Mouse (Mus musculus) embryonic facial prominence, embryonic 12.5 days (tissue): Measurements from ENCODE around the gene 1700029I15Rik. TPM values are rescaled to one million over a fixed set of nuclear protein-coding genes. Genes with fewer than 3 reads are reported as not detected.
"Not testable (repeated sequence)": the region's sequence is repeated elsewhere in the genome, so short reads cannot be mapped to it uniquely, and the experiment has no call there.

Source experiments
- ATAC-seq: fragments of 200-750 bp; cut with Nextera tagmentation; 2 replicates; pipeline ENCODE4 v1.8.0; 2017; ENCODE audit not compliant: insufficient number of reproducible peaks, insufficient read depth, low FRiP score, low TSS enrichment
- H3K27ac ChIP-seq: fragments of 300-500 bp; sonication (generic); 2 replicates; pipeline ENCODE4 v1.5.1; 2016; ENCODE audit warnings: mild to moderate bottlenecking
- H3K27me3 ChIP-seq: fragments of 300-500 bp; sonication (generic); 2 replicates; pipeline ENCODE4 v1.6.1; 2016; ENCODE audit warnings: mild to moderate bottlenecking, moderate library complexity
- H3K36me3 ChIP-seq: fragments of 300-500 bp; sonication (generic); 2 replicates; pipeline ENCODE4 v1.6.1; 2016; ENCODE audit warnings: mild to moderate bottlenecking
- H3K4me1 ChIP-seq: fragments of 300-500 bp; sonication (generic); 2 replicates; pipeline ENCODE4 v1.6.1; 2016
- H3K4me2 ChIP-seq: fragments of 300-500 bp; sonication (generic); replicated peaks from 2 replicates; pipeline ENCODE4 v1.6.1; 2016; ENCODE audit warnings: mild to moderate bottlenecking, moderate library complexity
- H3K4me3 ChIP-seq: fragments of 300-500 bp; sonication (generic); 2 replicates; pipeline ENCODE4 v1.5.1; 2016; ENCODE audit warnings: mild to moderate bottlenecking
- H3K9ac ChIP-seq: fragments of 300-500 bp; sonication (generic); 2 replicates; pipeline ENCODE4 v1.6.1; 2016; ENCODE audit warnings: mild to moderate bottlenecking, moderate library complexity
- H3K9me3 ChIP-seq: fragments of 300-500 bp; sonication (generic); 2 replicates; pipeline ENCODE4 v1.6.1; 2016; ENCODE audit warnings: mild to moderate bottlenecking, moderate library complexity
- WGBS: fragments of 180-500 bp; shearing (Covaris S2); methylation state at CpG from one replicate; pipeline ENCODE4 v1.1.7; 2016; 5-methylcytosine and 5-hydroxymethylcytosine counted together
- polyA plus RNA-seq: library from polyadenylated mRNA; unstranded; fragments of >200 nt; fragmentation: Nextera tagmentation; extraction: Ambion mirVana; gene quantifications from 2 replicates; pipeline ENCODE4 v1.2.1, GENCODE M21; 2016

1700029I15Rik gene
- polyA plus RNA-seq, 1 experiment from 2014 or later: 4.7 TPM

DNA sequence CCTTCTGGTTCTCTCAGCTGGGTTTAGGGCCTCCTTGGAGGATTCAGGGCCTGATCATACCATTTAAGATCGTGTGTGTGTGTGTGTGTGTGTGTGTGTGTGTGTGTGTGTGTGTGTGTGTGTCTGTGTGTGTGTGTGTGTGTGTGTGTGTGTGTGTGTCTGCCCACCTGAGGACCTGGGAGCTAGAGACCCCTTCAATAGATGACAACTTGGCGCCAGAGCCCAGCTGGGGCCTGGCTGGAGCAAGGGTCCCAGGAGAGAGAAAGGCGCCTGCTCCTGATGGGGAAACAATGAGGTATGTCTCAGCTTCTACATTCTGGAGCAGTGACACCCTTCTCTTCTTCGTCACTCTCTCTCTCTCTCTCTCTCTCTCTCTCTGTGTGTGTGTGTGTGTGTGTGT lies 17.5 kb downstream of the 1700029I15Rik start:
- not testable (repeated sequence) for H3K4me1 ChIP-seq, ATAC-seq, H3K27me3 ChIP-seq, H3K9me3 ChIP-seq, H3K27ac ChIP-seq, H3K4me3 ChIP-seq, H3K9ac ChIP-seq
- H3K36me3 ChIP-seq: peaks cover 17% of the 10 kb centered on the region; the same call in 1 of the 2 replicates
- 71% methylated on average over 4 of the region's 4 CpGs for WGBS
- H3K4me2 ChIP-seq: 0 out of 2 replicates have a peak overlapping the region, but pooled peaks have one; percentile 3

DNA sequence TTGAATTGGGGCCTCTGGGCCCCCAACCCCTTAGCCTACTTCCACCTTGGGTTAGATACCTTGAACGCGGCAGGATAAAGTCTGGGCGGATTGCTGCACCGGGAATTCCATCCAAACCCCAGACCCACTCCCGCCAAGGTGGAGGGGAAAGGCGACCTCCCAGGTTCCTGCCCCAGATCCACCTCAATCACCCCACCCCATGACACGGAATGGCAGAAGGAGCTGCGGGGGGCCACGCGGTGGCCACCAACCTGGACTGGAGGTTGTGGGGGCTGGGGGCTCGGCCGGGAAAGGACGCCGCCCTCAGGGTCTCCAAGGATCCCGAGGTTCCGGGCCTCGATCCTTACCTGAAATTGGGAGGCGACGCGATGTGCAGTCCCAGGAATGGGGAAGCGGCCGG lies 18.3 kb downstream of the 1700029I15Rik start:
- peak overlapping the region; percentile 61 for H3K4me3 ChIP-seq
- peaks cover 9% of the 10 kb centered on the region; the same call in 1 of the 2 replicates for H3K27me3 ChIP-seq
- H3K36me3 ChIP-seq: peaks cover 25% of the 10 kb centered on the region
- no peaks in the 10 kb centered on the region for H3K9me3 ChIP-seq
- H3K27ac ChIP-seq: no peak overlapping the region
- H3K4me1 ChIP-seq: peaks cover 6% of the 10 kb centered on the region; the same call in 1 of the 2 replicates
- 1% methylated on average over 22 of the region's 22 CpGs for WGBS
- ATAC-seq: no peak
- H3K4me2 ChIP-seq: peak overlapping the region; percentile 90
- peak overlapping the region; percentile 69 for H3K9ac ChIP-seq

DNA sequence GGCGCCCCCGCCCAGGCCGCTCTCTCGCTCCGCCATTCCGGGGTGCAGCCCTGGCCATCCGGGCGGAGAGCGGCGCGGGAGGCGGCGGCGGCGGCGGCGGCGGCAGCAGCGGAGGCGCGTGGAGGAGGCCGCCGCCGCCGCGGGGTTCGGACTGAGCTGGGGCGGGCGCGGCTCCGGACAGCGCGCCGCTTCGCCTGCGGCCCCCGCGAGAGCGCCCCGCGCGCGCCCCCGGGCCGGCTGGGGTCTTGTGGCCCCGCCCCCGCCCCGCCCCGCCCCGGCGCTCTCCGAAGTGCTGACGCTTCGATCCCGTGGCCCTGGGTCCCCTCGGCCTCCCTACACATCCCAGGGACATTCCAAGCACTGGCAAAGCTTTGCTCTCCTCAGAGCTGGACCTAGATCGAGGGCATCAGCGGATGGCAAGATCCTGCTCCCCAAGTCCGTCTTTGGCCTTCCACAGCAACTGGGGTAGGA lies 18.8 kb downstream of the 1700029I15Rik start, which contains the start of gene Mapk8ip1:
Mapk8ip1 (minus strand) TSS at position 173 of the 471 bp plus-strand sequence.
- peaks cover 6% of the 10 kb centered on the region; the same call in 1 of the 2 replicates for H3K4me1 ChIP-seq
- H3K27me3 ChIP-seq: peaks cover 9% of the 10 kb centered on the region; the same call in 1 of the 2 replicates
- peak; percentile 19; the same call in 1 of the 2 replicates for ATAC-seq
- peak within 1 kb of the TSS; percentile 90 for H3K4me2 ChIP-seq
- WGBS: under 1% methylated on average over 53 of the region's 59 CpGs
- H3K9me3 ChIP-seq: no peaks in the 10 kb centered on the region
- peak within 1 kb of the TSS; percentile 69 for H3K9ac ChIP-seq
- H3K4me3 ChIP-seq: peak within 1 kb of the TSS; percentile 61
- peaks cover 29% of the 10 kb centered on the region for H3K36me3 ChIP-seq
- H3K27ac ChIP-seq: no peak within 1 kb of the TSS

DNA sequence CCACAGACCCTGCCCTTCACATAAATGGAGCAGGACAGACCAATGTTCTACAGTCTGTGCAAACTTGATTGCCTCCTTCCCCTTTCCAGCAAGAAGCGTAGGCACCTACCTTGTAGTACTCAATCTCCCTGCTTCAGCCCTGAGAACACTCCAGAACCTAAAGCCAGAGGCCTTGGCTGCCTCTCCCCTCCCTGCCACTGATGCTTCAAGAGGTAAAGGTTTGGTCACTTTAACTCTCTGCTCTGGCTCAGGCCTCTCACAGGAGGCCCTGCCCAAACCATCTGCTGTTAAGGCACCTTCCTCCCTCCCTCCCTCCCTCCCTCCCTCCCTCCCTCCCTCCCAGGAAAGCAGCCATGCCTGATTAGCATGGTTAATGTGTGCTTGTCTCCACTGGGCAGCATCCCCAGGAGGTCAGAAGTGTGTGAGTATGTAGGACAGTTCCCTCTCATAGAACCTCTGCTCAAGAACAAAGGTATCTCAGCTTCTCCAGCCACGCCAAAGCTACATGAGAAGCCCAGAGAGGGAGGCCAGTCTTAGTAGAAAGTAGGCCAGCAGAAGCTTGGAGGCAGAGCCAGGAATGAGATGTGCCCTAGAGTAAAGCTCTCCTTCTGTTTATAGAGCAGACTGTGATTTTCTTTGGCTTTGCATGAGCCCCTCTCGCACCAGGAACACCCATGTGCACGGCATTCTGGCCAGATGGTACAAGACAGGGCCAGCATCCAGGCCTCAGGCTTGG lies 20.4 kb downstream of the 1700029I15Rik start:
- Histone ChIP-seq H3K4me3 (no peak overlapping the region), H3K27me3 (peaks cover 9% of the 10 kb centered on the region; the same call in 1 of the 2 replicates), H3K4me2 (no peak overlapping the region), H3K27ac (no peak overlapping the region), H3K36me3 (peaks cover 41% of the 10 kb centered on the region), H3K9ac (no peak overlapping the region), H3K9me3 (no peaks in the 10 kb centered on the region), H3K4me1 (peaks cover 6% of the 10 kb centered on the region; the same call in 1 of the 2 replicates)
- WGBS: 78% methylated on average over 4 of the region's 4 CpGs
- no peak for ATAC-seq

DNA sequence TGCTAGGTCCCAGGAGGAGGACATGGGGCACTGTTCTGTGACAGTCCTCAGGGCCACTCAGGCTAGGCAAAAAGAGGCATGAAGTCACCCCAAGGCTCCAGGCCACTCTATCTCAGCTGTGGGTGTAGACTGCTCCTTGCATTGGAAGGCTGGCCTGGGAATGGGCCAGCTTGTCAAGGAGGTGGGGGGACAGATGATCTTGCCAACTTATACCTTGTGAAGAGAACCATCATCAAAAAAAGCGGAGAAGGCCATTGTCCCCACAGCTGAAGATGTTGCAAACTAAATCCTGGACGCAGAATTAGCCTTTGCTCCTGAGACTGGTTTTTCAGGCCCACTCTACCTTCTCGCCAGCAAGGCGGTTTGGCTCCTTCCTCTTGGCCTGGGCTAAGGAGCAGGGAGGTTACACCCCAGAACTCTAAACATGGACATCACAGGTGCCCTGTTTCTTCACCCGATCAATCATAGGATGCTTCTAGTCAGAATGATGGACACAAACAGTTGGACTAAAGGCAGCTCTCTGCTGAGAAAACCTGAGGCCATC lies 21.5 kb downstream of the 1700029I15Rik start:
- Histone ChIP-seq H3K27ac (no peak overlapping the region), H3K4me1 (peaks cover 6% of the 10 kb centered on the region; the same call in 1 of the 2 replicates), H3K36me3 (peaks cover 51% of the 10 kb centered on the region), H3K27me3 (peaks cover 9% of the 10 kb centered on the region; the same call in 1 of the 2 replicates), H3K4me3 (no peak overlapping the region), H3K9ac (no peak overlapping the region), H3K9me3 (no peaks in the 10 kb centered on the region), H3K4me2 (no peak overlapping the region)
- no peak for ATAC-seq
- WGBS: 87% methylated on average over 5 of the region's 5 CpGs

DNA sequence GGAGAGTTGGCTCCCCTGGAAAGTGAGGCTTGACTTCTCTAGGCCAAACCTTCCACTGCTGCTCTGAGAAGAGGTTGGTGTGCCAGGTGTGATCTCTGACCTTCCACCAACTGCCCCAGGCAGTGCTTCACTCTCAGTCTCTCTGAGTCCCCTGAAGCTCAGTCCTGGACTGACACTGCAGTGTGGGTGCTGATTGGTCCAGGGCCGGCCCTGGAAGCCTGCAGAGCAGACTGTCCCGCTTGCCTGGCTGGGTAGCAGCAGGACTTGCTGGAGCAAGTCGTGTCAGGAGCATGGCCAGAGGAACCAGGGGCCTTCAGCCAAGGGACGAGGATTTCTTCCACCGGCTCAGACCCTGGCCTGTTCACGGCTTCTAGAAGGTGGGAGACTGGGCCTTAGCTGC lies 22.4 kb downstream of the 1700029I15Rik start:
- H3K36me3 ChIP-seq: peaks cover 60% of the 10 kb centered on the region

DNA sequence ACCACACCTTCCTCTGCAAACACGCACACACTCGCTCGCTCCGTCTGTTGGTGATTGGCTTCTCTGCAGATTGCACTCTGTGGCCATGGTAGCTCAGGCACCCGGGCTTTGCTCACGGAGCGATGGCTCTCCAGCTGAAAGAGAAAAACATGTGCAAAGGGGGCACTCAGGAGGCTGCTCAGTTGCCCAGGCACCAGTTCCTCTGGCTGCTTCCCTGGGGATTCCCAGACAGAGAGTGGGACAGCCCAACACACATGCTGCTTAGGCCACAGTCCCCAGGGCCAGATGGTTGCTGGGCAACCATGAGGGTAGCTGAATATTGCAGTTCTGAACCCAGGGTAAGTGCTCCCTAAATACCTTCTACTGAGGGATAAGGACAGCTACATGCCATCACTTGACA lies 23.3 kb downstream of the 1700029I15Rik start:
- 94% methylated on average over 7 of the region's 7 CpGs for whole genome bisulfite sequencing
- no peak for ATAC-seq

More for the DNA sequence above, 22.4 kb downstream of the 1700029I15Rik start:
- no peak overlapping the region for H3K27ac ChIP-seq
- H3K4me1 ChIP-seq: peaks cover 6% of the 10 kb centered on the region; the same call in 1 of the 2 replicates
- no peaks in the 10 kb centered on the region for H3K9me3 ChIP-seq
- H3K4me2 ChIP-seq: no peak overlapping the region
- H3K27me3 ChIP-seq: peaks cover 9% of the 10 kb centered on the region; the same call in 1 of the 2 replicates
- ATAC-seq: no peak
- whole genome bisulfite sequencing: 77% methylated on average over 6 of the region's 6 CpGs
- no peak overlapping the region for H3K9ac ChIP-seq
- H3K4me3 ChIP-seq: no peak overlapping the region

DNA sequence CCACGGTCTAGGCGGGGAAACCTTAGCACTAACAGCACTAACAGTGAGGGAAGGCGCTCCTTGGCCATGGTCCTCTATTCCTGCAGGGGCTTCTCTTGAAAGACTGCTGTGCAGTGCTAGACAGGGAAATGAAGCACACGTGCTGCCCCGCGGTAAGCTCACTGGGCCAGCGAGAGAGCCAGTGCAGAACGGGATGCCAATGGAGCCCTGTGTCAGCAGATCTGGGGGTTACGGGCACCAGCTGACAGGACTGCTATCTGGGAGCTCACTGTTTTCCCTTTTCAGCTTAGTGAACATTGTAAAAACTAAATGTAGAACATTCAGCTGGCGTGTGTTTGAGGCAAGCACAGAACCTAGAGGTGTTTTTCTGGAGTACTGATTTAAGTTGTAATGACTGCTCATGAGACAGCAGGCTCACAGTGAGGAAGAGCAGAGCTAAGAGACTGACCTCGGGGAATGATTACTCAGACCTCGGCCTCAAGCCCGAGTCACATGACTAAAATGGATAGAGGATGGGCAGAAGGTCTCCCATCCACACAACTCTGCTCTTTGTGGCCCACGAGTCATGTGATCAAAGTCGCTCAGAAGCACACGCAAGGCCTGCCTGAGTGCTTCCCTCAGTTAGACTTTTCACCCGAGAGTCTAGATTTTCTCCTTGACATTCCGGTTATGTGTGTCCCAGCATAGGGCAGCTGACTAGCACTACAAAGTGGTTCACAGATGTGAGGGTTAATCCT lies 26.1 kb downstream of the 1700029I15Rik start:
- Histone ChIP-seq H3K4me3 (no peak overlapping the region), H3K36me3 (peaks cover 91% of the 10 kb centered on the region), H3K9ac (no peak overlapping the region), H3K27me3 (no peaks in the 10 kb centered on the region), H3K4me1 (no peaks in the 10 kb centered on the region), H3K27ac (no peak overlapping the region), H3K9me3 (no peaks in the 10 kb centered on the region), H3K4me2 (no peak overlapping the region)
- WGBS: 90% methylated on average over 18 of the region's 18 CpGs
- no peak for ATAC-seq

More for the DNA sequence above, 23.3 kb downstream of the 1700029I15Rik start:
- H3K4me2 ChIP-seq: no peak overlapping the region
- H3K4me1 ChIP-seq: peaks cover 5% of the 10 kb centered on the region; the same call in 1 of the 2 replicates
- no peak overlapping the region for H3K9ac ChIP-seq
- H3K27me3 ChIP-seq: 0 out of 2 replicates have a peak, but pooled peaks cover 3% of the 10 kb centered on the region
- H3K9me3 ChIP-seq: no peaks in the 10 kb centered on the region
- H3K4me3 ChIP-seq: no peak overlapping the region
- H3K27ac ChIP-seq: no peak overlapping the region
- H3K36me3 ChIP-seq: peaks cover 69% of the 10 kb centered on the region

DNA sequence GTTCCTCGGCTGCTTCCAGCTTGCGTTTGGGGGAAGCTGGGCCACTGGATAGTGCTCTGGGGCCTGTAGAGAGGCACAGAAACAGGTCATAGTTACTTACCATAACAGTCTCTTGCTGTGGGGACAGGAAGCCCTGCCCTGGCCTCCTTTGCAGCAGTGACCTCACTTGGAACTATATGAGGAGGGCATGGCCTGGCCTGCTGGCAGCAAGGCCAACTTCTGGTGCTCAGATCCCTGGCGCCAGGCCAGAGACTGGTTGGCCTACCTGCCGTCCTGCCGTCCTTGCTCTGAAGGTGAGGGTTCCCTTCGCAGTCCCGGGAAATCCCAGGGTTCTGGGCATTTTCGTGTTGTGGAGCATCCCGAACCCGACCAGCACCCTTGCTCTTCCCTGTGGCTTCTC lies 29.4 kb downstream of the 1700029I15Rik start:
- Histone ChIP-seq H3K9ac (no peak overlapping the region), H3K36me3 (peaks cover 93% of the 10 kb centered on the region)
- no peak for ATAC-seq

DNA sequence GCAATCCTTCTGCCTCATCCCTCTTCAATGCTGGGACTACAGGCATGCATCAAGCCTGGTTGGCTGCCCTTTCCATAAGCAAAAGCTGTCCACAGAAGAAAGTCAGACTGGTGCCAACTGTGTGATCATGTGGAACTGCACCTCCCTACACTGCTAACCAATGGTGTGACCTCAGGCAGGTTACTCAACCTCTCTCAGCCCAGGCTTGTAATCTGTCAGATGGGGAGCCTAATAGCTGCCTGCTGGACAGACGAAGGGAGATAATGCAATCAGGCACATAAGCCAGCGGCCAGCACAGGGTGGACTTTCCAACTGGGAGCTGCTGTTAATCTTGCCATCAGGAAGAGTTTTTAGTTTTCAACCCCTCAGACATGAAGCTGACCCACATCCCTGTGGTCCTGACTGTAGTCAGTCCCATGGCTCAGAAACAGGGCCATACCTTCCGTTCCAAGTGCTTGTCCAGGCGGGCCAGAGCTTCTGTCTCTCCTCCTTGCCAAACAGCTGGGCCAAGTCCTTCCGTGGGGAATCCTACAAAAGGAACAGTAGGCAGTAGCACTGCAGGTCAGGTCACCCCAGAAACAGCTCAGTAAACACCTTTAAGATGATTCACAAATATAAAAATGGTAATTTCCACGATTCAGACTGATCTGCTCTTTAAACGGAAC lies 39.5 kb downstream of the 1700029I15Rik start:
- Histone ChIP-seq H3K4me3 (no peak overlapping the region), H3K36me3 (peaks cover 68% of the 10 kb centered on the region), H3K9ac (no peak overlapping the region), H3K4me2 (no peak overlapping the region), H3K4me1 (peaks cover 9% of the 10 kb centered on the region), H3K27ac (no peak overlapping the region), H3K27me3 (no peaks in the 10 kb centered on the region), H3K9me3 (no peaks in the 10 kb centered on the region)
- no peak for ATAC-seq
- 85% methylated on average over 7 of the region's 7 CpGs for WGBS

More for the DNA sequence above, 29.4 kb downstream of the 1700029I15Rik start:
- no peaks in the 10 kb centered on the region for H3K27me3 ChIP-seq
- H3K4me3 ChIP-seq: no peak overlapping the region
- 94% methylated on average over 10 of the region's 10 CpGs for WGBS
- no peak overlapping the region for H3K4me2 ChIP-seq
- H3K4me1 ChIP-seq: no peaks in the 10 kb centered on the region
- no peaks in the 10 kb centered on the region for H3K9me3 ChIP-seq
- no peak overlapping the region for H3K27ac ChIP-seq
